Mouse (Mus musculus) WW6 (cell line): Measurements from ENCODE around the gene Ifitm10.

ENCODE experiments used
- DNase-seq: peaks from one replicate; pipeline ENCODE4 v3.0.0-alpha.2; 2013; ENCODE audit warnings: low read depth, low spot score

The Ifitm10 gene

DNA sequence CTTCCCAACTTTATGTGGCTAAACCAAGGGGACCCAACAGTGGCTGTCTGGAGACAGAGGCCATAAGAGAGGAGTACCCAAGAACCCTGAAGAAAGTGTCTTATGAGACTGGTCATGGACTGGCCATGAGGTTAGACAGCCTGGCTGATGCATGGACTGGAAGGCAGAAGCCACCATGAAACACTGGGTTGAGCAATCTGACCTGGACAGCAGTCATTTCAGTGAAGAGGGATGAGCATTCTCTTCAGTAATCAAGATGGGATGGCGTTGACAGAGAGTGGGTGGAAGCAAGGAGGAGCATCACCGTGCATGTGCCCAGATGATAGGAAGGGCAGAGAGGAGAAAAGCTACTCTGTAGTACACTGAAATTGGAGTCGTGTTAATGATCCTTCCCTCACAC, 17.6 kb upstream of the Ifitm10 start:
- DNase-seq, result no peak

DNA sequence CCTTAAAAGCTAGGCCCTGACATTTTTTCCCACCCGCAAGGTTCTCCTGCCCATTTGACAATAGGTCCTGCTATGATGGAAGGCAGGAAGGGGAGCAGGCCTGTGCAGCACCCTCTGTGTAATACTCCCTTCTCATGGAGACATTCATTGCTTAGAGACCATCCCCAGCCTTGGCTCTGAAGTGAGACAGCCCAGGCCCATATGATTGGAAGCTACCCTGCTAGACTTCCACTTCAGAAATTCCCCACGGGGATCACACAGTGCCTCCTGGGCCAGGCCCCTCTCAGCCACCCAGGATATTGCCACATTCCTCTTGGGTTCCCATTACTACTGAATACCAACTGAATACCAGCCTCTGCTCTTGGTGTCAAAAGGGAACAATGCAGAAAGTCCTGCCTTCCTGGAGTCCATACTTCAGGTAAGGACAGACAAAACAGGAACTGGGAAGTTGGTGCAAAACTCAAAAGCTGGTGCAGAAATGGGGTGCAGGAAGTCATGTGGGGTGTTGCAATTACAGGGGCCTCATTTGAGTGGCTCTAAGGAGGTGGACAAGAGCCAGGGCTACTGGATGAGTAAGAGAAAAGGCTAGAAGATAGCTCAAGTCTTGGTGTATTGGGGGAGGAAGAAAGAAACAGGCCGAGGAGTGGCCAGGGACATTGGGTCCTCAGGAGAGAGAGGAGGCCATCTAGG, 16.6 kb upstream of the Ifitm10 start:
- DNase-seq, result no peak

DNA sequence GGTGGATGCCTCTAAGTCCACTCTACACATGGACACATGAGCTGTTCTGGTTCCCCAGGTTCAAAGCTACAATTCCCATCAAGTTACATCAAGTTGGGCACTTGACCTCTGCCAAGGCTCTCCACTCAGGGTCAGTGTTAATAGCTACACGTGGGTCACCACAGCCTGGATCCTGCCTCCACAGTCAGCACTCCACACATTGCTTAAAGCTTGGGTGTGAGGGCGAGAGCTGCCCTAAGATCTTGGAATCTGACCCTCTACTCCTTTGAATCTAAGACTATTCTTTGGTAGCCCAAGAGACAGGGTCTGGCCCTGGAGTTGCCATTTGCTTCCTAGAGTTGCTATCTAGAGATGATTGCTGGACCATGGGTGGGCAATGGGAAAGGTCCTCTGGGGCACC, 15.2 kb upstream of the Ifitm10 start:
- no peak for DNase-seq

DNA sequence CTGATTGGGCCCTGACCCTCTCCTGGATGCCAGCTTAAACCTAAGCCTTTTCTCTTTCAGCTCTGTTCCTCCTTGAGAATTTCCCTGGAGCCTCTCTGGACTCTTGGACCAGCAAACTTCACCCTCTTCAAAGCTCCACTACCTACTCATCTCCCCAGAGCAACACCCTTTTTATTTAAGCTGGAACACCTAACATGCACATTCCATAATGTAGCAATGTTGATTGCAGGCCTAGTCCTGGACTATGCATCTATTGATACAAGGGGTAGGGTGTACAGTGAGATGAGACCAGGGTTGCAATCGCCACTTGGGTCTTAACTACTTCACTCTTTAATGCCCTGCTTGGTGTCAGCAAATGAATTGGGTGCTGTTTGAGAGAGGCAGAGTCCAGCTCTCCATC, 14.6 kb upstream of the Ifitm10 start:
- no peak for DNase-seq

DNA sequence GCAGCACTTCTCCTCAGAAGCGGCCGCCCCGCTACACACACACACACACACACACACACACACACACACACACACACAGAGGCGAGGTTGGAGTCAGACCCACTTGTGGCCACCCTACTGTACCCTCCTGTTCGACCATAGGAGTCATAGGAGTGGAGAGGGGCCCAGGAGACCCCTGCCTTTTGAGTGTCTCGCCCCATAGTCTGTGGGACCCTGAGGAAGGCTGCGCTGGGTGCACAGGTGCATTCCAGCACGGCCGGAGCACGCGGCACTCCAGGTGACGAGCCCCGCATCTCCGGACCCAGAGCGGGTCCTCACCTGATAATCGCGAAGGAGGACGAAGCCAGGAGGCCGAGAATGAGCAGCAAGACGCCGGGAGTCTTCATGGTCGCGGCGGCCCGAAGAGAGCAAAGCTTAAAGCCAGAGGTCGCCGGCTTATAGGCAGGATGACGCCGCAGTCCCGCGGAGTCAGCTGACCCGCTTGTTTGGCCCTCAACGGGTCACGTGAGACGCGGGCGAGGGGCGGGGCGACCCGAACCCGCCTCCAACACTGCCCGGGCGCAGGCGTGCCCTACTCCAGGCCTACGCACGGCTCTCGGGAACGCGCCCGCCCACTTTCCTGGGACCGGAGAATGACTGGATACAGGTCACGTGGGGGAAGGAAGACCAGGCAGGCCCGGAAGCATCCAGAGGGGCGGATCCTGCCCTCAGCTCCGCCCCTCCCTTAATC, 14.0 kb upstream of the Ifitm10 start, which contains the start of gene Ctsd:
Gene Ctsd, minus strand, starts transcription at position 620 of the 730 bp plus-strand sequence.
- peak; percentile 89 for DNase-seq

DNA sequence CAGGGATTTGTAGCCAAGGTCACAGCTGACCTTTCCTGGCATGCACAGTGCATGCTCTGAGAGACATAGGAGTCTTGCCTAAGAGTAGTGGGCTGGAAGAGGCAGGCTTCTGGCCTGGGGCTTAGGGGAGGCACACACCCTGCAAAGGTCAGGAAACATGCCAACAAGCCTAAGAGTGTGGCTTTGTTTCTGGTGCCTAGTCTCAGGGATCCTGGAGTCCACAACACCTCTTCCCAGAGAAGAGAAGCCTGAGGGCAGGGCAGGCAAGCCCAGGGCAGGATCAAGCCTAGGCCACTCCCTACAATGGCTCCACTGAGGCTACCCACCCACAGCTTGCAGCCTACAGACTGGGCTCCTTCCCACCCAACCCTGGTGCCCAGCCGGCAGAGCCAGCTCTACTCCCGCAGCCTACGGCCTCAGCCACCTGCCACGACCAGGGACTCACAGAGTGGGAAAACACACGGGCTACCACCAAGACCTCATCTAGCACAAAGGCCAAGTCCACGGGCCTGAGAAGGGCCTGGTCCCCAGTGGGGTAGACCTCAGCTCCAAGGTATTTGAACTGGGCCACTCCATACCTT, 13.2 kb upstream of the Ifitm10 start:
- no peak for DNase-seq

DNA sequence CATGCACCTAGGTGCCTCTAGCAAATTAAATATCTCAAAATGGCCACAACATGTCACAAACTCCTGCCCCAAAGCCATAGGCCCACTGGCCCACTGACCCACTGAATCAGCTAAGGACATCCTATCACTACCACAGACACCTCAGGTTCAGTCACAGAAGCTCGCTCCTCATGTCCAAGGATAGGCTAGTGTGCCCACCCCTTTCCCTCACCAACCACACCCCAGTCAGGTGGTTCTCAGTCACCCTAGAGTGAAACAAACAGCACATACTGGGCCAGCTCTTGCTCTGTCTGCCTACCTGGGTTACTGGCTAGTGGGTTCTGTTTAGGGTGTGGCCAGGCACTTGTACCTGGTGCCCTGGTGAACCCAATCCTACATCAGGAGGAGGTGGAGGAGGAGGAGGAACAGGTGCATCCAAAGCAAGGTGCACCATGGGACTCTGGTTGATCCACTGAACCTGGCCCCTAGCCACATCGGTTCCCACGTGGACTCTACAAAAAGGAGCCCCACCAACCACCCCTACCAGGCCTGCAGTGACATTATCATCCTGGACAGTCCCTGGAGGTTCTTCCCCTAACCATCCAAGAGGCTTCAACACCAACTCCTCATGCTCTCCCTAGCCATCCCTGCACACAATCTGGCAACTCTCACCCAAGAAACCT, 12.3 kb upstream of the Ifitm10 start:
- DNase-seq, result no peak

DNA sequence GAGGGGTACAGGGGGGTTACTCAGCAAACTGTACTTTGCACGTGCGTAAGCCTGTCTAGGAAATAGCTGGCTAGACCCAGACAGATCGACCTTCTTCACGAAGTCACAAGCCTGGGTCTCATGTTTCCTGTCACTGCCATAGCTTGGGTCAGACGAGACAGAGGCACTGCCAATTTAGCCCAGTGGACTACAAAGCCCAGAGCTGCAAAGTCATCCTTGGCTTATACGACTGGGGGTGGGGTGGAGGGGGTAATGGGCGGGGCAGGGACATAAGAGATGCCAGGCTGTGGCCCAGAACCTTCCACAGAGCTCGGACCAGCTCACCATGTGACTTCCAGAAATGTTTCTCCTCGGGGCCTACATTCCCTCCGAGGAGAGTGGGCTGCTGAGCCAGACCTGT, 10.8 kb upstream of the Ifitm10 start:
- no peak for DNase-seq

DNA sequence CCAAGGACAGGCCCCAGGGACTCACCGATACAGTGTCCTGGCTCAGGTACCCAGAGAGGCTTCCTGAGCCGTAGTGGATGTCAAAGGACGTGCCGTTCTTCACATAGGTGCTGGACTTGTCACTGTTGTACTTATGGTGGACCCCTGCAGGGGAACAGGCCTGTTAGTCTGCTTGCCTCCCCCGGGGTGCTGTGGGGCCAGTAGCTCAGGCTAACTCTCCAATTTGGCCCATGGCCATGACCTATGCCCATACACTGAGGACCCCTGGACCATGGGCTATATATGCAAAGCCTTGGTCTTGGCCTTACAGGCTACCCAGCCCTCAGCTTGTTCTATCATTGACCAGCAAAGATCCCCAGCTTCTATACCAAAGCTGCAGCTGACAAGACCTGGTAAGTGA, 9.0 kb upstream of the Ifitm10 start, which contains the start of gene Gm49369:
Gene Gm49369, minus strand, starts transcription at position 101 of the 400 bp plus-strand sequence.
- DNase-seq, result no peak

DNA sequence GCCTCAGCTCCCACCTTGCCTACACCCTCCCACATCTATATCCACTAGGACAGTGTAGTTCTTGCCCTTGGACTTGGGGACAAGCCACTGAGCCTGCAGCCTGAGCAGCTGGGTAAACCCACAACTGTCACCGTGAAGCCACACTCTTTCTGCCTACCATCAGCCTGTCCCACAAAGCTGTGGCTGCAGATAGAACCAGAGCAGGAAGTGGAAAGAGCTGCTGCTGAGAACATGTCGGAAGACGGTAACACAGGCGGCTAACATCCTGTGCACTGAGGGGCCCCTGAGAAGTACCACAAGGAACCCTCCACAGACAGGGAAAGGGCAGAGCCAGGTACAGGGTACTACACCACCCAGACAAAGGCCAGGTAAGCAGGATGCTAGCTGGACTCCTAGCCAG, 7.6 kb upstream of the Ifitm10 start:
- DNase-seq, result no peak

DNA sequence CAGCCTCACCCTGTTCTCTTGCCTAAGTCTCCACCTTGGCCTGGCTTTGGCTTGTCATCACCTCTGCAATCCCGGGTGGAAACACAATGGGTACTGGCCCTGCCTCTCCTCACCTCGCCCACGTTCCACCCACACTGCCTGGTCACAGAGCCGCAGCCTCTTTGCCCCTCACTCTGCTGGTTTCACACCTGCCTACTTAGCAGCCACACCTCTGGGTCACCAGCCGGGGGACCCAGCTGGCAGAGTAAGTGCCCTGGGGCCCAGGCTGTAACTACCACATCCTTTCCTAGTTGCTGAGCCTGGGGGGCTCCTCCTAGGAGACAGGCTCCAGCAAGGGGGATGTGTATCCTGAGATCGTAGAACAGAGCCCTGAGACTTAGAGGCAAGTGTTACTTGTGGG, 5.6 kb upstream of the Ifitm10 start:
- DNase-seq, result no peak

DNA sequence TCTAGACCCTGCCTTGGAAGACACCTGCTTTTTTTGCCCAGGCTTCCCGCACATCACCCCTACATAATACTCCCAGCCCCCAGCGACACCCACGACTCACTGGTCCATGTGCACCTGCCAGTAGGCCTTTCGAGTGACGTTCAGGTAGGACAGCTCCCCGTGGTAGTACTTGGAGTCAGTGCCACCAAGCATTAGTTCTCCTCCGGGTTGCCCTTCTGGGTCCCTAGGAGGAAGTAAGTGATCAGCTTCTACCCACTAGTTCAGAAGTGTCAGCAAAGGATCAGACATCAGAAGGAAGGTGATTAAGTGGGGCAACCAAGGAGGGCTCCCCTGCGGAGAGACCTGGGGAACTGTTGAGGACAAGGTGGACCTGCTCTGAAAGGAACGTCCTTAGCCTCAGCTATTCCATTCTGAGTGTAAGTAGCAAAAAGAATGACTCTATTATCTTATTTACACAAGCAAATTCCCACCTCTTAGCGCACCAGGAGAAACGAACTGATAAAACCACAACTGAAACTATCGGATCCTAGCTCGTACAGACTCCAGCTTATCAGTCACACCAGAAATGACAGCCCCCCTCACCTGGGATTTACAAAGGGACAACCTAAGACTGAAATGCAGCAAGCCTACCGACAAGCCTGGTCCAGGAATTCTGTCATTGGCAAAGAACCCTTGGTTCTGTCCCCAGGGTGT, 3.8 kb upstream of the Ifitm10 start:
- DNase-seq, result no peak

DNA sequence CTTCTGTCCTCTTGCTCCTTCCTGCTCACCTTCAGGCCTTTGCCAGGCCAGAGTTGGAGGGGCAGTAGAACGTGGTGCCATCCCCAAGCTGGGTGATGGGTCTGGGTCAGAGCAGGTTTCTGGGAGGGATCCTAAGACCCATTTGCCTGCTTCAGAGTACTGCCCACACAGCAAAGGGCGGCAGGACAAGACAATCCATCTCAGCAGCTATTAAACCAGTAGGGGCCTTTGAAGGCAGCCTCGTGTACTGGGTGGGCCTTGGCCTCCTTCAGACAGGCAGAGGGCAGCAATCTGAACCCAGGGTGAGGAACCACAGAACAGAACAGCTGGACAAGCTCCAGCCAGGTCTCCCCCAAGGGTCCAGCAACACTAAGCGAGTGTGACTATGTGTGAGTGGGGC, 2.5 kb upstream of the Ifitm10 start:
- DNase-seq, result no peak

DNA sequence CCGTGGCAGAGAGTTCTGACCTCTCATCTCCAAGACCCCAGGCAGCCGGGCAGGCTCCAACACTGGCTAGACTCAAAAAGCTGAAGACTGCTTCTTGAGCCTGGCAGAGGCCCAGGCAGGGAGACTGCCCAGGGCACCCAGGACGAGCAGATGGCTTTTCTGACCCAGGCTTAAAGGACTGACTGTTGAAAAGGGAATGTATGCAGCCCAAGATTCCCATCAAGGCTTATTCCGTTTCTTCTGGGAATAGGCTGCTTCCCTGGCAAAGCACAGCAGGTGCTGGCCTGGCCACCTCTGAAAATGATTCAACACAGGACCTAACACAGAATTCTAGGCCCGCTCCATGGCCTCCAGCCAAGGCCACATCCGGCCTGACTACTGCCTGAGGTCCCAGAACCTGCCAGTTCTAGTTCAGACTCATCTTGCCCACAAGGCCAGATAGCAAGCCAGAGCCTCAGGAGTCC, 1.7 kb upstream of the Ifitm10 start:
- DNase-seq, result no peak

DNA sequence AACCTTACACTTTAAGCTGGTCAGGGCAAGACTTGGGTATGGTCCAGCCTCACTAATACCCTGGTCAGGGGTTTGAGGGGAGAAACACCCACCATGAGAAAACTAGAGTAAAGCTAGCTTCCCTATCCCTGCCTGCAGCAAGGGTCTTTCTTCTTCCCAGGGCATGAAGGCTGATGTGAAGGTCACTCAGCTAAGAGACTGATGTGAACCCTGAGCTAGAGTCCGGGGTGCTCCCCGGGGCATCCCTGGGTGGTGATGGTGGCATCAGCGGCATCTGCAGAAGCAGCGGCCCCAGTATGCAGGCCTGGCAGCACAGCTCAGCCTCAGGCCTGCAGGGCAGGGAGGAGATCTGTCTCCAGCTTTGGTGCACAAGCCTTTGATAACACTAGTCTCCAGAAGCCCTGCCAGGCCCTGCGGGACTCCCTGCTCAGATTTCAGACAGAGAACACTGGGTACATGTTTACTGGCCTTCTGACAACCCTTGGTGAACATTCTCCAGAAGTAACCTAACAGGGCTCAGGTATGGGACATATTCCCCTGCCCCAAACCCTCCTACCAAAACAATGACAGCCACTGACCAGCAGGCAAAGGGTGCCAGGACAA, 961 bp upstream of the Ifitm10 start:
- DNase-seq, result no peak

DNA sequence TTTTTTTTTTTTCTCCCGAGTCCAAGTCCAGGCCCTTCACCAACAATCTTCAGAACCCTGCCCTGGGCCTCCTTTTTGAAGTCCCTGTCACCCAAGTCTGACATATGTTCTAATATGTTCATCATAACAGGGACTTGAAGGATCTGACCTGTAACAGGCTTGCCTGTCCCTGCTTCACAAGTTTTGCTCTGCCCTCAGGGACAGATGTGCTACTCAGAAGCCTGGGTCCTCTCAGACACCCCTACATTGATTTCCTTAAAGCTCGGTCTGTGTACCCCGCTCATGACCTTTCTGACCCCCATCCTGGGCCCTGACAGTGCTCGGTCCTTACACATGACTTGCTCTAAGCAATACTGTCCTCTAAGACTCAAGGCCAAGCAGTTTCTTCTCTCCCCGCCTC, 514 bp downstream of the Ifitm10 start:
- no peak for DNase-seq

DNA sequence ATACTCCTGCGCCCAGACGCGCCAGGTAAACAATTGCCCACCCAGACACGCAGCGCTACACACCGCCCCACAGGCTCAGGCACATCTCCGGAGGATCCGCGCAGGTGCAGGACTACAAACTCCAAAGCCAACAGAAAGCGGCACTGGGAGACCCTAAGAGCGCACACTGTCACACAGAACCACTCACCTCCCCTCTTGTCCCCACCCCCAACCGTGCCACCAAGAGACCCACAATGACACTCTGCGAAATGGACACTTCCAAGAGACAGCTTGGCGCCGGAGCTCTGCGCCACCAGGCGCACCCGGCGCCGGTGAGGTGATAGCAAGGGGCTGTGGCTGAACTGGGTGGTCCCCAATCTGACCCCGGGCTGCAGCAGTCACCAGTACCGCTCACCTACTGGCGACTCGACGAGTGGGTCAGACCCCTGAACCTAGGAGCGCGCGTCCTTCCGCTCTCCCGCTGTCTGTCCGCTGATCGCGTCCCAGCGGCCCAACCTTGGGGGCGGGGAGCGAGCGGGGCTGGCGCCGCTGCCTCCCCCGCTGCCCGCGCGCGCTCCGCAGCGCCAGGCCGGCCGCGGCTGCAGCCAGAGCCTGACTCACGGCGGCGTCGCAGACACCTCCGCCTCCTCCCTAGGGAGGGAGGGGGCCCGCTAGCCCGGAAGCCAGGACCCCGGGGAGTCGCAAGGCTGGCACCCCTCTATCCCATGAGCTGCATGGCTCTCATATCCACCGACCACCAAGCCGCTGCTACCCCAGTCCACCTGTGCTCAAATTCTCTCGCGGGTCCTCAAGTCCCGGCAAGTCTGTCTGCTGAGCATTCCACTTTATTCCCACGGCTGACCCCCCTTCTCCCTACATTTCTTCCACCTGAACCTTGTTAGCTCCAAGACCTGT, 1.5 kb downstream of the Ifitm10 start:
- DNase-seq, result no peak

DNA sequence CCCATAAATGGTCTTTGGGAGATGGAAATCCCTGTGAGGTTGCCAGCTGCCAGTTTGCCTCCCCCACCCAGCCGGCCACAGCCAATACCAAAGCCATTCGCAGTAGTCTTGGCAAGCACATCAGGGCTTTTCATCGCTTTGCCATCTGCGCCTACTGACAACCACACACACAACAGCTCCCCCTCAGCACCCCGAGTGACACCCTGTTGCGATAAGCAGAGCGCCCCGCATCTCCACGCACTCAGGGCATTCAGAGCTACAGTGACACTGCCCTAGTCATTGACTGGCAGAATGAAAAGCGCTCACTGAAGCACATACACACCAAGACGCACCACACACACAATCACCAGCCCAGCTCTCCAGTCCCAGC, 2.2 kb downstream of the Ifitm10 start:
- no peak for DNase-seq

DNA sequence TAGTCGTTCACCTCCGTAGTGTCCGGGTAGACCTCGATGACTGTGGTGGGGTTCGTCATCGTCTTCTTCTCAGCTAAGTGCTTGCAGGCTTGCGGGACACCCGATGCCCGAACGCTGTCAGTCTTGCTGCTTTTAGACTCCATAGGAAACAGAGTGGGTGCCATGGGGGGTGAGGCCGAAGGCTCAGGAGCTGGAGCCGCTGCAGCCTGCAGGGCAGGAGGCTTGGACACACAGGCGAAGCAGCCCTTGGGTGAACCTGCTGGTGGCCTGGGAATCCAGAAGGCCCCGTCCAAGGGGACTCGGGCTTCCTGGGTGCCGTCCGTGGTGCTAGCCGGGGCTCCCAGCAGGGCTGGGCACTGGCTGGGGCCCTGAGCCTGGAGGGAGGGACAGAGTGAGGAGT, 2.6 kb downstream of the Ifitm10 start:
- no peak for DNase-seq

DNA sequence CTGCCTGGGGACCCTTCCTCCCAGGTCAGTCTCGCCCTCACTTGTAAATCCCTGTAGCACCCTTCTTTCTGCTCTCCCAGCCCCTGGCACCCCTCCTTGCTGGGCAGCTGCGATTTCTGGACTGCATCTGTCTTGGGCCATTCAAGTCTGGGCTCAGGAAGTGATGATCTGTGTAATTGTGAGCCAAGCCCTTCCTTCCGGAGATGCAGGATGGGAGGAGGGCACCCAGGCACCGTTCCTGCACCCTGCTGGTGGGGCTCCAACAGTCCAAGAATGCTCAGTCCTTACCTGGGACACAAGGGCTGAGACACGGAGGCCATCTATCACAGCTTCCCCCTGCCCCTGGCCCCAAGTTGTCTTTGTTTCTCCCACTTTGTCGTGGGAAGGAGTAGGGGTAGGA, 3.7 kb downstream of the Ifitm10 start:
- DNase-seq, result no peak
